Mouse (Mus musculus) brain, embryonic 14.5 days (tissue): ENCODE data around the gene Parl. TPM values are rescaled to one million over a fixed set of nuclear protein-coding genes. Genes with fewer than 3 reads are reported as not detected.

ENCODE experiments used
- DNase-seq: peaks from one replicate; pipeline ENCODE4 v3.0.0-alpha.2; 2011; ENCODE audit warnings: low read depth
- CTCF ChIP-seq: fragments of 200-500 bp; IDR thresholded peaks from 2 replicates; pipeline ENCODE4 v1.5.1; 2012; ENCODE audit warnings: inconsistent platforms, mild to moderate bottlenecking, moderate library complexity, borderline replicate concordance; ENCODE audit not compliant: insufficient read depth, insufficient read length; ENCODE audit errors: extremely low read depth
- POLR2A ChIP-seq: fragments of 200-500 bp; IDR thresholded peaks from 2 replicates; pipeline ENCODE4 v1.6.1; 2012; ENCODE audit warnings: mild to moderate bottlenecking, inconsistent platforms, borderline replicate concordance; ENCODE audit not compliant: poor library complexity, insufficient read depth, insufficient read length, severe bottlenecking; ENCODE audit errors: extremely low read depth
- polyA plus RNA-seq: library from polyadenylated mRNA; depleted of rRNA; stranded (reverse); fragments of >200 nt; gene quantifications from 2 replicates; pipeline ENCODE4 v1.2.3, GENCODE M21; 2012

Parl gene
- polyA plus RNA-seq, 1 experiment, result 53.9 TPM

DNA sequence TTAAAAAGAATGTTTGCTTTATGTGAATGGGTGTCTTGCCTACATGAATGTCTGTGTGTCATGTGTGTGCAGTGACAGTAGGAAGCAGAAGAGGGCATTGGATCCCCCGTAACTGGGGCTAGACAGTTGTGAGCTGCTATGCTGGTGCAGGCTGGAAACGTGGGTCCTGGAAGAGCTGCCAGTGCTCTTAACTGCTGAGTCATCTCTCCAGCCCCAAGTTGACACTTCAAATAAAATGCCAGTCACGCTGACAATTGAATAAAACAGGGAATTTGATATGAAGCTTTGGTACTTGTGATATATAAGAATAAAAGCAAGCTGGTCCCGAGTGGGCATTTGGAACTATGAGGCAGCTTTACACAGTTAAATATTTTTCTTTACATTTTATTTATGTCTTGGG is 21.9 kb downstream of the Parl start:
- DNase-seq, result no peak
- TF ChIP-seq POLR2A, result no peak
- TF ChIP-seq CTCF, result no peak

- DNase-seq, result no peak
- no peak for TF ChIP-seq CTCF
- no peak for TF ChIP-seq POLR2A
Measured at GRCm38 (mm10) chr16:20279395-20279794, 22.8 kb downstream of the Parl start.

GRCm38 (mm10) chr16:20272994-20273393 is 29.2 kb downstream of the Parl start:
- TF ChIP-seq CTCF, result no peak
- TF ChIP-seq POLR2A, result no peak
- no peak for DNase-seq

DNA sequence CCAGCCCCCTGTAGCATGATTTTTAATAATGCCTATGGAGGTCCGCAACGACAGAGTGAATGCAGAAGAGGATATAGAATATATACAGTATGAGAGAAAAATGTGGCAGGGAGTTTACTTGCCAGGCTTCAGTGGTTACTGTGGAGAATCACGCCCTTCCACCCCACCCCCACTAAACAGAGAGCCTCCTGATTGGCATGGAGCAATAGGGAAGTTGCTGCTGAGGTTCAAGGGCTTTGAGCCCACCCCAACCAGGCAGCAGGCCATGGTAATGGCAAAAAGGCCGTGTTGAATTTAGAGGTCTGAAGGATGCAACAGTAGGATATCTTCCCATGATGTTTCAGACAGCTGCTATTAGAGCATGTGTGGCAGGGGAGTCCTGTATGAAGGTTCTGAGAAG is 30.8 kb downstream of the Parl start:
- no peak for DNase-seq
- TF ChIP-seq POLR2A (no peak), CTCF (no peak)

DNA sequence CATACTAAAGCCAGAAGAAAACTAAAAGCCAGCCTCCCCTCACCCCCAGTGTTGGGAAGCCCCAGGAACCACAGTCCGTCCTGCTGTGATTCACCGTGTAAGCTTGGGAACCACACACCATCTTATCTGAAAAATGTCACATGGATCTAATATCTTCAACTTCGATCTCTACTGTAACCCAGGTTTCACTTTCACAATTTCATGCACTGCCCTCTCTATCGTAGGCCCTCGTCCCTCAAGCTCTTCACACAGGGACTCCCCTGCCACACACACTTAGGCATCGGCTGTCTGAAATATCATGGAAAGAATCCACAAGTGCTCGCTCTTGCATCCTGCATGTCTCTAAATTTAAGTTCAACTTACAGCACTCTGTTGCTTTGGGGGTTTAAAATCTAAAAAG is 37.1 kb downstream of the Parl start:
- TF ChIP-seq CTCF (no peak), POLR2A (no peak)
- DNase-seq, result no peak

DNA sequence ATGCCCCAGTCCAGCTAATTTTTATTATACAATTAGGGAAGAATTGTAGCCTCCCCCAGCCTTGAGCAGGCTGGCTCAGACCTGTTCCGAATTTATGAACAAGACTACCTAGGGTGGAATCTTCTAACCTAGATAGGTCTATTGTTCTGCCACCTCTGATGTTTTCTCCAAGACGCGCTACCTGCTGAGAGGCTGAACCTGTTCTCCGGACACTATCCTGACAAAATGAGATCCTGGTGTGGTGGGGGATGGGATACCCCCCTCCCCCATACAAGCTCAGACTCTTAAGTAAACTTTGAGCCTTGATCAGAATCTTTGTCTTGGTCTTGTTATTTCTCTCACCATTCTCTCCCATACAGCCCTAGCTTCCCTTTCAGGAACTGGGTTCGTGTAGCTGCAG is 44.3 kb downstream of the Parl start:
- TF ChIP-seq CTCF, result no peak
- DNase-seq, result no peak

GRCm38 (mm10) chr16:20248442-20249174 is 53.6 kb downstream of the Parl start:
- no peak for TF ChIP-seq CTCF
- TF ChIP-seq POLR2A, result no peak
- DNase-seq, result peak; percentile 10

DNA sequence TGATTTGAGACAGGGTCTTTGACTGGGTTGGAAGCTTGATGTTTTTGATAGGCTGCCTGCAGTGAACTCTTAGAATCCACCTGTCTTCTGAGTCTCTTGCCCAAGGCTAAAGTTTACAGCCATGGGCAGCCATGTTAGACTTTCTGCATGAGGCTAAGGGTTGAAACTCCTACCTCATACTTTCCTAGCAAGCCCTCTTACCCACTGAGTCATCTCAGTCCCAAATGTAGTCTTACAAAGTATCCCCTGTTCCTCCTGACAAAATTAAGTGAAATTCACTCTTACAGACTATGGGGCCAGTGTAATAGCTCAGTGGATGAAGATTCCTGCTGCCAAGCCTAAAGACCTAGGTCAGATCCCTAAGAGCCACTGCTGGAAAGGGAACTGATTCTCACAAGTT is 55.1 kb downstream of the Parl start:
- no peak for TF ChIP-seq CTCF
- no peak for TF ChIP-seq POLR2A
- DNase-seq, result no peak

- DNase-seq, result peak; percentile 69
- TF ChIP-seq POLR2A (peak; percentile 76), CTCF (no peak)
Measured at GRCm38 (mm10) chr16:20240468-20241414, 61.4 kb downstream of the Parl start, which contains the start of gene Map6d1. Gene Map6d1, minus strand, starts transcription at chr16:20241358.

DNA sequence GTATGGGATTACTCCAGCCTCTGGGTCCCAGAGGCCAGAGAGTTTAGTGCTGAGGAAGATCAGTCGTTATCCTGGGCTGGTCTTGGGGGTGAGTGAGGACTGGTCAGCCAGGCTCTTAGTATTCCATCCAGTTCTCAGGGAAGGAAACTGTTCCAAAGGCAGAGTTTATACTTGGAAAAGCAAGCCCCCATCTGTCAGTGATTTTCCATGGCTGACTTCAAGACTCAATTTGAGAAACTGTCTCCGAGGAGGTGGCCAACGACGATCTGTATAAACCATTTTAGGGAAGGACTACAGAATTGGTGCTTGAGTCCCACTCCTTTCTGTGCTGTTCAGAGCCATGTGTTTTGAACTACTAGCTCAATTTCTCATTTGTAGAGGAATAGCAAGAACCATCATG is 63.5 kb downstream of the Parl start:
- DNase-seq, result no peak
- no peak for TF ChIP-seq POLR2A
- TF ChIP-seq CTCF, result no peak

DNA sequence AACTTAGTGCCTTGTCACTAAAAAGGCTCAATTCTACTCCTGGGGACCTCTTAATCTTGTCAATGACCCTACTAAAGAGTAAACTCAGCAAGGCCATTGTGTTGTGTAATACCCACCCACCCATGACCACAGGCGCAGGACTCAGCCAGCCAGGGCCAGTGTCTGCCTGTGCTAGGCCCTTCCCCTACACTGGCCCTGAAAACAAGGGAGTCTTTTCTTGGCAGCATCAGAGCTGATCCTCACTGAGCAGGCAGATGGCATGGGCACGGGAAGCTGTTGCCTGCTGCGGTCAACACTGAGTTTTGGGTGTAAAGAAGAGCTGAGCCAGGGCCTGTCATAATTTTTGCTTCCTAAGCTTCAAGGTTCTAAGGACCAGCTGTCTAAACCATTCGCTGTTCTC is 64.8 kb downstream of the Parl start:
- TF ChIP-seq POLR2A (no peak), CTCF (no peak)
- DNase-seq, result peak; percentile 60
